Mouse (Mus musculus) left cerebral cortex, postnatal 4 days (tissue): ENCODE data around the gene Efcab8. TPM values are rescaled to one million over a fixed set of nuclear protein-coding genes. Genes with fewer than 3 reads are reported as not detected.
"Not testable (repeated sequence)": the region's sequence is repeated elsewhere in the genome, so short reads cannot be mapped to it uniquely, and the experiment has no call there.

ENCODE experiments used
- DNase-seq: peaks from one replicate; pipeline ENCODE4 v3.0.0-alpha.2; 2022
- intact Hi-C: fragments of 180-260 bp; cut with DNase I; formaldehyde crosslinking; loops from one replicate; pipeline ENCODE4 v1.15.1; 2025
- total RNA-seq, 2 experiments: library from RNA; stranded (reverse); gene quantifications; 2 replicates each; pipeline ENCODE4 v1.2.3; 2021

Efcab8 gene
- total RNA-seq, 2 experiments from 2014 or later = 0.32 to 0.60 TPM

DNA sequence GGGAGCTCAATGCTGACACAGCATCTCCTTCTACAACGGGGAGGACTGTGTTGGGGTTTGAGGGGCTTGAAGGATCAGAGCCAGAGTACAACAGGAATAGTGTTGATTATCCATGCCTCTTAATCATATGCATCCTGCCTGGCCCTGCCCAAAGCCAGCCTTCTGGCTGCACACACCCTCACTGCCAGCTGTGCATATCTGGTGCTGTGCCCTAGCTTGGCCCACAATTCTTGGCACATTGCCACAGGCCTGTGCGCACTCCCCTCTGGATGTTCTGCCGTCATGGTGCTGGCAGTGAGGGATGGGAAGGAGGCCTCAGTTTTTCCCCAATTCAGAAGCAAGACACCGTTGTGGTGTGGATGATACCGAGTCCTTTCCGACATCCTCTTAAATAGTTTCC lies 44.9 kb downstream of the Efcab8 start:
- peak; percentile 68 for DNase-seq
- intact Hi-C loops = no loop called here

DNA sequence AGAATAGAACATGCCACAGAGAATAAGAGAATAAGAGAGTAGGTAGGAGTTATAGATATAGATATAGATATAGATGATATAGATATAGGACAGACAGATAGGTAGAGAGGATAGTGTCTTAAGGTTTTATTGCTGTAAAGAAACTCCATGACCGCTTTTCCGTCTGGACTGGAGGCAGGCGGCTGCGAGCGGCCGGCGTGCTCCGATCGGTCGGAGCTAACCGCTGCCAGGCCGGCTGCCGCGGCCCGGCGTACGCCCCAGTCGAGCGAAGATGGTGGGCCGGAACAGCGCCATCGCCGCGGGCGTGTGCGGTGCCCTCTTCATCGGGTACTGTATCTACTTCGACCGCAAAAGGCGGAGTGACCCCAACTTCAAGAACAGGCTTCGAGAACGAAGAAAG lies 46.2 kb downstream of the Efcab8 start:
- DNase-seq, intact Hi-C loops: not testable (repeated sequence)

DNA sequence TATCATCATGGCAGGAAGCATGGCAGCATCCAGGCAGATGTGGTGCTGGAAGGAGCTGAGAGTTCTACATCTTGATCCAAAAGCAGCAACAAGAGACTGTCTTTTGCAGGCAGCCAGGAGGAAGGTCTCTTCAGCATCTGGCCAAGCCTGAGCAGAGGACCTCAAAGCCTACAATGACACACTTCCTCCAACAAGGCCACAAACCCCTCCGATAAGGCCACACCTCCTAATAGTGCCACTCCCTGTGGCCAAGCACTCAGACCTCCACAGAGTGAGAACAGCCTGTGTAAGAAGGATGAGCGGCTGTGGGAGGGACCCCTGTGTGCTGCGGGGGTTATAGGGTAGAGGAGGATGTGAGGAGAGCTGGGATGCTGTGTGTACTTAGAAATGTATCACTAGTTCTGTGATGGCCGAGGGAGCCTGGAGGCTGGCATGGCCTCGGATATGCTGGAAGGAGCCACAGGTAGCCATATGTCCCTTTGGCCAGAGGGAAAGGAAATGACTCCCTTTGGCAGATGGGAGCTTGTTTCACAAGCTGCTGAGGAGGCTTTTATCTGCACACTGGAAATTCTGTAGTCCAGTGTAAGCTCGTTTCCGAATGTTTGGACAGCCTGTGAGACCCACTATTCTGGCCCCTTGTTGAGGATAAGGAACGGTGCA lies 47.6 kb downstream of the Efcab8 start:
- peak; percentile 21 for DNase-seq
- intact Hi-C loops = no loop called here

DNA sequence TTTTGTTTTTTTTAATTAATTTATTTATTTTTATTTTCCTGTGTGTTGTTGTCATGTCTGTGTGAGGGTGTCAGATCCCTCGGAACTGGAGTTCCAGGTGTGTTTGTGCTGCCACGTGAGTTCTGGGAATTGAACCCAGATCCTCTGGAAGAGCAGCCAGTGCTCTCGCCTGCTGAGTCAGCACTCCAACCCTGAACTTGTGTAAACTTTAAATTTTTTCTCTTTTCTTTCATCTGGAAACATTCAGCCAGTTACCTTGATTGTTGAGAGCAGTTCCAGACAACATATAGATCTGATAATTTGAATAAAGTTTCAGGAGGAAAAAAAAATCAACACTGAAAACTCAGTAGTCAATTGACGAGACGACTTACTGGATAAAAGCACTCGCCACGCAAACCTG lies 49.0 kb downstream of the Efcab8 start:
- DNase-seq = no peak
- intact Hi-C loops = no loop called here

DNA sequence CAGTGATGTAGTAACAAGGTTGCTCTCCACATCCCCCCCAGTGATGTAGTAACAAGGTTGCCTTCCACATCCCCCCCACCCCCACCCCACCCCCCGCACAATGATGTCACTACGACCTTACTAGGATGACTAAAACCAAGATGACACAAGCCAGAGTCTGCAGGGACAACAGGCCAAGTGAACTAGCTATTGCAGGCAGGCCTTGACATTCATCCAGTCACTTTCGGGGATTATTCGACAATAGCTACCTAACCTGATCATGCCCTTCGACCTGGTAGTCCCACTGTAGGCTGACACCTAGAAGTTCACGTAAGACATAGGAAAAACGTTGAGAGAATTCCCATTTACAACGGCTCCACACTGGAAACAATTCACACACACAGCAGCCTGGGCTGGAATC lies 53.6 kb downstream of the Efcab8 start:
- intact Hi-C loops = no loop called here
- no peak for DNase-seq

DNA sequence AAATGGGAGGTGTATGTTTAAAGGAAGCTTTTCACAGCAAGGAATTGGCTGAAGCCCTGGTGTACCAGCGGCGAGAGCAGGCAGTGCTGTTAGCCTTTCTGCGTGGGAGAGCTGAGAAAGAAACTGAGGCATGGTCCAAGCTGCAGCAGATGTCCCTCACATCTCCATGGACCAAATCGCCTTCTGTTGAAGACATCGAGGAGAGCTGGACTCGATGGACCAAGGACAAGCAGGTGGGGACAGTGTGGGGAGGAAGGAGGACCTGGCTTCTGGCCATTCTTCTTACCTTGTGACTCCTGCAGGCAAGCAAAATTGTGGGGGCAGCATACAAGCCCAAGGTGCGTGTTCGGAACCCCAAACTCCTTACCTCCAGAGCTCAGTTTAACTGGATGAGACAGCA lies 63.1 kb downstream of the Efcab8 start:
- intact Hi-C loops = no loop called here
- no peak for DNase-seq

DNA sequence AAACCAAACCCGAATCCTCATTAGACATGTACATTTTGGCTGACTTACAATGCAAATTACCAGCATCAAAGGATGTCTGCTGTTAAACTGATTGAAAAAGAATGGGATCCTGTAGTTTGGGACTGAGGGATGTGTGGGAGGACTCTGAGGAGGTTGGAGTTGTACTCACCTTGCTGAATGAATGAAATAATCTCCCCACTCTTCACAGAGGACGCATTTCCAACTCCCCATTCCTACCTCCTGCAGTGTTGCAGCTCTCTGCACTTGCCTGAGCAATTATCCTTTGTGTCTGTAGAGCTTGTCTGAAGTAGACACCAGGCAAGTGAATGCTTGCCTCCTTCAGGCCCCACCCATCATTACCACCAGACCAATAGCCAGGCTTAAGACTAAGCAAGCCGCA lies 68.7 kb downstream of the Efcab8 start:
- no peak for DNase-seq
- intact Hi-C loops = no loop called here

DNA sequence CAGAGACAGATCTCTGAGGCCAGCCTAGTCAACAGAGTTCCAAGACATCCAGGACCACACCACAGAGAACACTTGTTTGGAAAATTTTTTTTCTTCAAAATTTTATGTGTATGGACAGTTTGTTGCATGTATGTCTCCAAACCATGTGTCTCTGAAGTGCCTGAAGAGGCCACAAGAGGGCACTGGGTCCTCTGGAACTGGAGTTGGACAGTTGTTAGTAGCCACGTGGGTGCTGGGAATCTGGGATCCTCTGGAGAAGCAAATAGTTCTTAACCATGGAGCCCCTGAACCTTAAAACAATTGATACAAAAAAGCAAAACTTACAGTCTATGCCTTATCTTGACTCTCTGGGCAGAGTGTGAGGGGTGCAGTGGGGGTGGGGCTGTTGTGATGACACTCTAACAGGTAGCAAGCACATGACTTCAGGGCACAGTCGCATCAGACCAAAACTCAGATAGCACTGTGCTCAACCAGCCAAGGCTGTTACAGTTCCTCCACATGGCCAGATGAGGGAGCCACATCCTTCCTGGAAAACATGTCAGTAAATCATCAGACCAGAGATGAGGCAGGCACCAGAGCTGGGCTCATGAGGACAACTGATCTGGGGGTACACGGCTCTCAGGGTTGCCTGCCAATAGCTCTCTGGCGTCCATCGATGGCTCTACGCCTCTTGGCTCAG lies 70.8 kb downstream of the Efcab8 start:
- intact Hi-C loops = loop anchor here (5.0 kb wide), 1 partner anchor 183 kb away; no protein-coding TSS in a partner anchor
- DNase-seq = peak; percentile 24

DNA sequence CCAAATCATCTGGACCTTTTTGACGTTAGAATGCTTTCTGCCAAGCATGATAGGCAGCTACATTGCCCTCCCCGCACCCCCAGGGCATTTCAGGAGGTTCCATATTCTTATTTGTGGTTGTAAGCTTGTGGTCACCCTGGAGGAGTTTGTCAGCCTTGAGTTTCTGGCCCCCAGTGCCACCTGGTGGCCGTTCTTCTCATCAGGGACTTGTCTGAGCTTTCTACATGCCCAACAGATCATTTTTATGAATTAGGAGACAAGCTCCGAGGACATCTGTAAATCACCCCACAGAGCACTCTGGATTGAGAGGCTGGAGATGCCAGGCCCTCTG lies 71.3 kb downstream of the Efcab8 start:
- intact Hi-C loops = loop anchor here (5.0 kb wide), 1 partner anchor 184 kb away; no protein-coding TSS in a partner anchor
- DNase-seq = peak; percentile 75

DNA sequence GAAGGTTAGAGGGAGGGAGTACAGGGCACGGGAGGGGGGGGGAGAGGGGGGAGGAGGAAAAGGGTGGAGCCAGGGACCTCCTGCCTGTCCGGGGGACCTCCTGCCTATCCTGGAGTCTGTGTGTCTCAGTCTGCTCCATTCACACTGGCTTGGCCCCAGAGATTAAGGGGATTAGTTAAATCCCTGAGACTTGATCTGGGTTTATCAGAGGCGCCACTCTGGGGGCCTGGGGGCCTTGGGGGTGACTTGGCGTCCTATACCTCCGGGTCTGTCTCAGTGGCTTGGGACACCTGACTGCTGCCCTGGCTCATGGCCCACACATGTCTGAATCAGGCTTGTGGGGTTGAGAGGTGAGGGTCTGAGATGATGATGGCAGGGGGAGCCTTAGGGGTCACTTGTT lies 73.8 kb downstream of the Efcab8 start:
- no peak for DNase-seq
- intact Hi-C loops = loop anchor here (5.0 kb wide), 1 partner anchor 186 kb away; no protein-coding TSS in a partner anchor

DNA sequence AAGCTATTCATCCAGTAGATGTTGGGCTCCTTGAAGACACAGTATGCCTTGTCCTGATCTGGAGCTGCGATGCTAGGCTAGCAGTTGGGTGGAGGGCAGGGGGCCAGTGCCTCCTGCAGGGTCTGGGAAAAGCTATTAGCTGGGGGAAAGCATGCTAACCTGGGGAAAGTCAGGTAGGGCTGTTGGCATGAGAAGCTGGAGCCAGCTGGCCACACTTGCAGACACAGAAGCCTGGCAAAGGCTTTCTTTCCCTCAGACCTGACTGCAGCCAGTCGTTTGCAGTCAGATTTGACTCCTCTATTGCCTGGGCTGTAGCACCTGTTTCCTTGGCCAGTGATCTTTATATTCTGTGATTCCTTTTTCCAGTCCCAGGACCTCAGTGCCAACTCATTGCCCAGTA lies 79.8 kb downstream of the Efcab8 start:
- intact Hi-C loops = no loop called here
- DNase-seq = peak; percentile 34

DNA sequence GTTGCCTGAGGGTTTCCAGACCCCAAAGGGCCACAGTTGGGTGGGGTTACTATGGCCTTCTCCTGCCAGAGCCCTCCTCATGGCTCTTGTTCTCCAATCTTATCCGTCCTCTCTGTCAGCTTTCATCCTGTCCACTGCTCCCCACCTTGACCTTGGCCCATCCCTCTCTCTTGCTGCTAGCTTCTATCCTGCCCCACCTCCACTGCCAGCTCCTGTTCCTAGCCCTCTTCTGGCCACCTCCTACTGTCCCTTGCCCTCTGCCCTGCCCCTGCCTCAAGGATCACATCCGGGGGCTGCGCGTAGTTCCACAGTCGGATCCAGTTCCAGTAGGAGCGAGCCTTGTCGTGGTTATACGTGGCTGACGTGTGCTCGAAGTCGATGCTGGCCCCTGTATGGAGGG lies 80.6 kb downstream of the Efcab8 start:
- no peak for DNase-seq
- intact Hi-C loops = no loop called here

DNA sequence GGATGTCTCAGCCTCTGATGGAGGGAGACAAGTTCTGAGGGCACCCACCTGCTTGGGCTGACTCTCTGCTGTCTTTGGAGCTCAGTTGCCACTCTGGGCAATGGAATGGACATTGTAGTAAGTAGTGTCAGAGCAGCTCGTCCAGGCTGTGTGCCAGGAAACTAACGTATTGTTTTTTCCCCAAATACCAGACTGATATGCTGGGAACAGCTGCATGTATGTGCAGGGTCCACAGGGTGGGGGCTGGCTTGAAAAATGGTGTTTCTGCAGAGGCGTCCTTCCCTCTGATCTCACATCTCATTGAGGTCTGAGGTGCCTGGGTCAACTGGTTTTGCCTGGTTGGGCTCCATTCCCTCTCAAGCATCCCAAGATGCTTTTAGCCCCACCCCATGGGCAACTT lies 81.0 kb downstream of the Efcab8 start:
- intact Hi-C loops = no loop called here

DNA sequence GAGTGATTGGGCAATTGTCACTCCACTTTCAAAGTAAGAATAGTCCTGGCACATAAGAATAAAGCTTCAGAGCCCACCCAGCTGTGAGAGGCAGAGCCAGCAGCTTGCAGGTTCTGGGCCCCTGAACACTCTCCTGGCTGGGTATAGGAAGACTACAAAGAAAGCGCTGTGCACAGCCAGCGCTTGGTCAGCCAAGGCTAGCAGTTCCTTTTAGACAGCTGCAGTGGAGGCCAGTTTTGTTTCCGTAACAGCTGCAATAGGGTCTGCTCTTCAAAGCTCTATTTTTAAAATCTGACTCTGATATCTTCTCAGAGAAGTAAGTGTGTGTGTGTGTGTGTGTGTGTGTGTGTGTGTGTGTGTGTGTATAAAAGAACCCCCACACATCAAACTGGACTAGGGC lies 82.2 kb downstream of the Efcab8 start:
- intact Hi-C loops = no loop called here
- DNase-seq = no peak

More for the DNA sequence above, 81.0 kb downstream of the Efcab8 start:
- no peak for DNase-seq

DNA sequence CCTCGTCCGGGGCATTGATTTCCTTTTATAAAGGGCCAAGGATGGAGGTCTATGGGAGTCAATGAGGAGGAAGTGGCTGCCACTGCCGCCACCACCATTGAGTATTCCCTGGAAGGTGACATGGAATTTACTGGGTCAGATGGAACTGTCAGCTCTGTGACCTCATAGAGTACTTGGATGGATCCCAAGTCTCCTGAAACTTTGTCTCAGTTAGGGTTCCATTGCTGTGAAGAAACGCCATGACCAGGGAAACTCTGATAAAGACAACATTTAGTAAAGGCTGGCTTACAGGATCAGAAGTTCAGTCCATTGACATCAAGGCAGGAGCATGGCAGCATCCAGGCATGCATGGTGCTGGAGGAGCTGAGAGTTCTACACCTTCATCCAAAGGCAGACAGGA lies 91.3 kb downstream of the Efcab8 start, which contains the start of gene Sun5:
Sun5 (minus strand) TSS at position 101 of the 400 bp plus-strand sequence.
- intact Hi-C loops = no loop called here
- DNase-seq = no peak

DNA sequence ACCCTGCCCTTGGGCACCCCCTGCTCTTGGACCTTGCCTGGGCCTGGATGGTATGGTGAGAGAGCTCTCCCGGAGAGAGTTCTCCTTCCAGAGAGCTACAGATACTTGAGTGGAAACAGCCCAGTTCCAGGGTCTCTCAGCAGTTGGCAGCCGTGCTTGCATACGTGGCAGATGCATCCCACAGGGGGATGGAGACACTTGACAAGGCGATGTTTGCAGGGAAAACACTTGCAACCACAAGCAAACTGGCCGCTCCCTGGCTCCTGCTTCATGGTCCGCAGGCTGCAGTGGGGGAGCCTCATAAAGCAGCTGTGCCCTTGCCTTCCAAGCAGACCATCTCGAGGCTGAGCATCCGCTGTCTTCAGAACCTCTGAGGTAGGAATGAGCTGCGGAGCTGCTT lies 95.0 kb downstream of the Efcab8 start, which contains the start of gene Bpifb2:
Bpifb2 (plus strand) TSS at position 301 of the 400 bp plus-strand sequence.
- no peak for DNase-seq
- intact Hi-C loops = no loop called here

Other genes with a start within 250 kb of the Efcab8 start
- 100 to 1,000 TPM; 111 to 122 TPM for gene Nol4l, start 250.0 kb upstream of the Efcab8 start, total RNA-seq
- 10 to 100 TPM; 48.2 to 50.9 TPM for gene Commd7, start 147.2 kb upstream of the Efcab8 start, total RNA-seq
- 1 to 10 TPM; 2.8 to 4.0 TPM for gene Dnmt3b, start 130.5 kb upstream of the Efcab8 start, total RNA-seq
- gene Dnmt3c, start 83.3 kb upstream of the Efcab8 start, total RNA-seq = not detected
- gene Mapre1, start 38.7 kb upstream of the Efcab8 start, total RNA-seq = 100 to 1,000 TPM; 242 to 243 TPM
- gene Sun5, start 91.2 kb downstream of the Efcab8 start, total RNA-seq = not detected
- not detected for gene Bpifb2, start 95.1 kb downstream of the Efcab8 start, total RNA-seq
- gene Bpifb6, start 120.5 kb downstream of the Efcab8 start, total RNA-seq = not detected
- gene Bpifb3, start 138.3 kb downstream of the Efcab8 start, total RNA-seq = under 1 TPM in 1 of 2 experiments, not detected in 1; 0.40 TPM
- not detected for gene Bpifb4, start 158.3 kb downstream of the Efcab8 start, total RNA-seq
- gene Bpifa6, start 195.0 kb downstream of the Efcab8 start, total RNA-seq = not detected
- gene Bpifa2, start 228.3 kb downstream of the Efcab8 start, total RNA-seq = not detected